Mouse (Mus musculus) bone marrow macrophage, adult 2 months (primary cell): ENCODE results near the gene Kif13a.

ENCODE experiments used
- CTCF ChIP-seq: IDR thresholded peaks from 2 replicates; pipeline ENCODE4 v1.5.1; 2012; ENCODE audit warnings: low read depth, mild to moderate bottlenecking, low read length, moderate library complexity
- POLR2A ChIP-seq: IDR thresholded peaks from 2 replicates; pipeline ENCODE4 v1.6.1; 2012; ENCODE audit warnings: mild to moderate bottlenecking, low read depth, low read length, borderline replicate concordance

GRCm38 (mm10) chr13:46843646-46844045 is 86.0 kb downstream of the Kif13a start:
- no peak for TF ChIP-seq CTCF
- TF ChIP-seq POLR2A = no peak
